Mouse (Mus musculus): ENCODE data around the gene Rgs2. TPM values are rescaled to one million over a fixed set of nuclear protein-coding genes. Genes with fewer than 3 reads are reported as not detected.

Gene Rgs2
- polyA plus RNA-seq, 1 experiment from 2014 or later = 85.8 TPM

- WGBS = 2% methylated on average over 8 of the region's 8 CpGs
- H3K4me3 ChIP-seq (replicated peaks; ENCODE audit: low read length) = peak overlapping the region; percentile 35
- ATAC-seq (ENCODE audit: insufficient read depth, low FRiP score) = no peak
Observed at GRCm38 (mm10) chr1:144006542-144006941, 2.6 kb upstream of the Rgs2 start.

GRCm38 (mm10) chr1:144005648-144006047 lies 1.7 kb upstream of the Rgs2 start:
- ATAC-seq (ENCODE audit: insufficient read depth, low FRiP score) = no peak
- no peaks in the 10 kb centered on the region for H3K27me3 ChIP-seq (ENCODE audit: control insufficient read depth, insufficient read depth, low read length)
- no peak overlapping the region for H3K4me2 ChIP-seq (ENCODE audit: low read depth, low read length)
- H3K27ac ChIP-seq (ENCODE audit: low read length) = no peak overlapping the region
- H3K36me3 ChIP-seq (ENCODE audit: control insufficient read depth, insufficient read depth, low read length) = no peaks in the 10 kb centered on the region
- no peak overlapping the region for H3K9ac ChIP-seq (ENCODE audit: low read length)
- H3K4me1 ChIP-seq (ENCODE audit: control insufficient read depth, insufficient read depth, low read length) = peaks cover 10% of the 10 kb centered on the region
- no peak overlapping the region for H3K4me3 ChIP-seq (replicated peaks; ENCODE audit: low read length)
- H3K9me3 ChIP-seq (replicated peaks; ENCODE audit: control insufficient read depth, low read length) = no peaks in the 10 kb centered on the region

More at GRCm38 (mm10) chr1:144006542-144006941, 2.6 kb upstream of the Rgs2 start:
- H3K27ac ChIP-seq (ENCODE audit: low read length) = no peak overlapping the region
- H3K9me3 ChIP-seq (replicated peaks; ENCODE audit: control insufficient read depth, low read length) = no peaks in the 10 kb centered on the region
- no peaks in the 10 kb centered on the region for H3K36me3 ChIP-seq (ENCODE audit: control insufficient read depth, insufficient read depth, low read length)
- peaks cover 10% of the 10 kb centered on the region for H3K4me1 ChIP-seq (ENCODE audit: control insufficient read depth, insufficient read depth, low read length)
- peak overlapping the region; percentile 49 for H3K4me2 ChIP-seq (ENCODE audit: low read depth, low read length)
- H3K27me3 ChIP-seq (ENCODE audit: control insufficient read depth, insufficient read depth, low read length) = no peaks in the 10 kb centered on the region
- H3K9ac ChIP-seq (ENCODE audit: low read length) = no peak overlapping the region

- Histone ChIP-seq H3K9ac (ENCODE audit: low read length) (peak overlapping the region; percentile 55), H3K36me3 (ENCODE audit: control insufficient read depth, insufficient read depth, low read length) (no peaks in the 10 kb centered on the region), H3K9me3 (replicated peaks; ENCODE audit: control insufficient read depth, low read length) (no peaks in the 10 kb centered on the region), H3K4me3 (replicated peaks; ENCODE audit: low read length) (peak overlapping the region; percentile 83), H3K27me3 (ENCODE audit: control insufficient read depth, insufficient read depth, low read length) (no peaks in the 10 kb centered on the region), H3K27ac (ENCODE audit: low read length) (peak overlapping the region; percentile 55), H3K4me1 (ENCODE audit: control insufficient read depth, insufficient read depth, low read length) (peaks cover 10% of the 10 kb centered on the region), H3K4me2 (ENCODE audit: low read depth, low read length) (peak overlapping the region; percentile 64)
- WGBS = 4% methylated on average over 9 of the region's 9 CpGs
- ATAC-seq (ENCODE audit: insufficient read depth, low FRiP score) = no peak
Observed at GRCm38 (mm10) chr1:144004741-144005140, 780 bp upstream of the Rgs2 start.

- 4% methylated on average over 10 of the region's 10 CpGs for WGBS
- Histone ChIP-seq H3K27me3 (ENCODE audit: control insufficient read depth, insufficient read depth, low read length) (no peaks in the 10 kb centered on the region), H3K4me3 (replicated peaks; ENCODE audit: low read length) (peak overlapping the region; percentile 83), H3K36me3 (ENCODE audit: control insufficient read depth, insufficient read depth, low read length) (no peaks in the 10 kb centered on the region), H3K27ac (ENCODE audit: low read length) (peak overlapping the region; percentile 75), H3K4me1 (ENCODE audit: control insufficient read depth, insufficient read depth, low read length) (peaks cover 10% of the 10 kb centered on the region), H3K9me3 (replicated peaks; ENCODE audit: control insufficient read depth, low read length) (no peaks in the 10 kb centered on the region), H3K4me2 (ENCODE audit: low read depth, low read length) (peak overlapping the region; percentile 64), H3K9ac (ENCODE audit: low read length) (peak overlapping the region; percentile 84)
- no peak for ATAC-seq (ENCODE audit: insufficient read depth, low FRiP score)
Observed at GRCm38 (mm10) chr1:144003416-144003815, 545 bp downstream of the Rgs2 start.

GRCm38 (mm10) chr1:144002715-144003066 lies 1.3 kb downstream of the Rgs2 start:
- no peak for ATAC-seq (ENCODE audit: insufficient read depth, low FRiP score)
- Histone ChIP-seq H3K9me3 (replicated peaks; ENCODE audit: control insufficient read depth, low read length) (no peaks in the 10 kb centered on the region), H3K4me3 (replicated peaks; ENCODE audit: low read length) (peak overlapping the region; percentile 83), H3K27me3 (ENCODE audit: control insufficient read depth, insufficient read depth, low read length) (no peaks in the 10 kb centered on the region), H3K27ac (ENCODE audit: low read length) (peak overlapping the region; percentile 75), H3K9ac (ENCODE audit: low read length) (peak overlapping the region; percentile 84), H3K4me2 (ENCODE audit: low read depth, low read length) (peak overlapping the region; percentile 64), H3K36me3 (ENCODE audit: control insufficient read depth, insufficient read depth, low read length) (no peaks in the 10 kb centered on the region), H3K4me1 (ENCODE audit: control insufficient read depth, insufficient read depth, low read length) (peaks cover 10% of the 10 kb centered on the region)
- WGBS = 57% methylated on average over 4 of the region's 4 CpGs

- Histone ChIP-seq H3K4me3 (replicated peaks; ENCODE audit: low read length) (peak overlapping the region; percentile 83), H3K4me2 (ENCODE audit: low read depth, low read length) (peak overlapping the region; percentile 64), H3K9me3 (replicated peaks; ENCODE audit: control insufficient read depth, low read length) (no peaks in the 10 kb centered on the region), H3K9ac (ENCODE audit: low read length) (0 out of 2 replicates have a peak overlapping the region, but pooled peaks have one; percentile 84), H3K27ac (ENCODE audit: low read length) (no peak overlapping the region), H3K27me3 (ENCODE audit: control insufficient read depth, insufficient read depth, low read length) (no peaks in the 10 kb centered on the region), H3K36me3 (ENCODE audit: control insufficient read depth, insufficient read depth, low read length) (no peaks in the 10 kb centered on the region), H3K4me1 (ENCODE audit: control insufficient read depth, insufficient read depth, low read length) (peaks cover 10% of the 10 kb centered on the region)
- no peak for ATAC-seq (ENCODE audit: insufficient read depth, low FRiP score)
- WGBS = 83% methylated on average over 6 of the region's 6 CpGs
Observed at GRCm38 (mm10) chr1:144002036-144002714, 1.8 kb downstream of the Rgs2 start.

- Histone ChIP-seq H3K4me2 (ENCODE audit: low read depth, low read length) (no peak overlapping the region), H3K36me3 (ENCODE audit: control insufficient read depth, insufficient read depth, low read length) (no peaks in the 10 kb centered on the region), H3K9me3 (replicated peaks; ENCODE audit: control insufficient read depth, low read length) (no peaks in the 10 kb centered on the region), H3K4me3 (replicated peaks; ENCODE audit: low read length) (no peak overlapping the region), H3K27ac (ENCODE audit: low read length) (no peak overlapping the region), H3K4me1 (ENCODE audit: control insufficient read depth, insufficient read depth, low read length) (peaks cover 7% of the 10 kb centered on the region), H3K27me3 (ENCODE audit: control insufficient read depth, insufficient read depth, low read length) (no peaks in the 10 kb centered on the region), H3K9ac (ENCODE audit: low read length) (no peak overlapping the region)
- 87% methylated on average over 4 of the region's 4 CpGs for WGBS
- ATAC-seq (ENCODE audit: insufficient read depth, low FRiP score) = no peak
Observed at GRCm38 (mm10) chr1:144000246-144000645, 3.7 kb downstream of the Rgs2 start.

- Histone ChIP-seq H3K9me3 (replicated peaks; ENCODE audit: control insufficient read depth, low read length) (no peaks in the 10 kb centered on the region), H3K4me1 (ENCODE audit: control insufficient read depth, insufficient read depth, low read length) (peaks cover 7% of the 10 kb centered on the region), H3K4me3 (replicated peaks; ENCODE audit: low read length) (no peak overlapping the region), H3K27ac (ENCODE audit: low read length) (no peak overlapping the region), H3K27me3 (ENCODE audit: control insufficient read depth, insufficient read depth, low read length) (no peaks in the 10 kb centered on the region), H3K4me2 (ENCODE audit: low read depth, low read length) (no peak overlapping the region), H3K9ac (ENCODE audit: low read length) (no peak overlapping the region), H3K36me3 (ENCODE audit: control insufficient read depth, insufficient read depth, low read length) (no peaks in the 10 kb centered on the region)
- no peak for ATAC-seq (ENCODE audit: insufficient read depth, low FRiP score)
- WGBS = 72% methylated on average over 7 of the region's 7 CpGs
Observed at GRCm38 (mm10) chr1:143999371-143999920, 4.5 kb downstream of the Rgs2 start.

GRCm38 (mm10) chr1:143993026-143993425 lies 10.9 kb downstream of the Rgs2 start:
- Histone ChIP-seq H3K4me2 (ENCODE audit: low read depth, low read length) (no peak overlapping the region), H3K27me3 (ENCODE audit: control insufficient read depth, insufficient read depth, low read length) (no peaks in the 10 kb centered on the region), H3K27ac (ENCODE audit: low read length) (no peak overlapping the region), H3K9me3 (replicated peaks; ENCODE audit: control insufficient read depth, low read length) (no peaks in the 10 kb centered on the region), H3K4me3 (replicated peaks; ENCODE audit: low read length) (no peak overlapping the region), H3K4me1 (ENCODE audit: control insufficient read depth, insufficient read depth, low read length) (no peaks in the 10 kb centered on the region), H3K9ac (ENCODE audit: low read length) (no peak overlapping the region), H3K36me3 (ENCODE audit: control insufficient read depth, insufficient read depth, low read length) (no peaks in the 10 kb centered on the region)
- WGBS = 78% methylated on average over 1 of the region's 1 CpGs
- no peak for ATAC-seq (ENCODE audit: insufficient read depth, low FRiP score)

All from stomach, embryonic 16.5 days (tissue).